Mouse (Mus musculus): ENCODE results near the gene Ift27.

DNA sequence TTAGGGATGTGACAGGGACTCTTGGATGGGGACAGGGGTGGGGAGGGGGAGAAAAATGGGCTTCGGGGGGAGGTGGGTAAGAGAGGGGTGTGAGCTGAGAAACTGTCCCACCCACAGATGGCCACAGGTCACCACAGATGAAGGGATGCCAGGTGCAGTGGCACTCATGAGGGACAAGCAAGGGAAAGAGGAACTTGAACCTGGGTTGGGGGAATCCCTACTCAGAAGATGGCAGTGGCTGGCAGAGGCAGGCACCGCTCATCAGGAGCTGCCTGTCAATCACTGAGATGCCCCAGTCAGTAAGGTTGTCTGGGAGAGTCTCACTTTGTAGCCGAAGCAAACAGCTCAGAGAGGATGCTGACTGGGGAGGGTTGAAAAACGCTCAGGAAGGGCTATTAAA lies 8.6 kb downstream of the Ift27 start:
- TF ChIP-seq POLR2A (IDR thresholded peaks at IDR 0.05; ENCODE audit: extremely low read depth, insufficient read depth, low read length) = no peak
- no peak for TF ChIP-seq CTCF (IDR thresholded peaks at IDR 0.05; ENCODE audit: extremely low read depth, insufficient read depth, low read length)
